Mouse (Mus musculus) kidney, adult 18-20 months (tissue): ENCODE measurements at regions not wholly inside any gene's neighbourhood (a gene's known extent, or its start where the extent isn't known, plus 50 kb on each side); places are given as distances from the start of the nearest gene placed in this dataset.

ENCODE experiments used
- DNase-seq: peaks from one replicate; pipeline ENCODE4 v3.0.0; 2021

DNA sequence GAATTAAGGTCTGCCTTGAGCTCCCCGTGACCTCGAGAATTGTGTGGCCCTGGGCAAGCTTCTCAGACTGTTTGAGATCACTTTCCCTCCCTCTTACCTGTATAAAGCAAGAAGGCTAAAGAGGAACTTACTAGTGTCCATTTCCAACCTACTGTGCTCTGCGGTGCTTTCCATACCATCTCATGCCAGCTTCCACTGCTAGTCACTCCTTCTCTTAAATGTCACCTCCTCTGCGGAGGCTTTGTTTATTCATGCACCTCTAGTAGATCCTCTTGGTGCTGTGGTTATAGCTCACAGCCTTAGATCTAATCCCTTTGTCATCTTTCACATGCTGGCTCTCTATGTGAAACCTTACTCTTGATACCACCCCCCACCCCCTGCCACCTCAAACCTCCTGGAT lies 2310.3 kb upstream of the Lrrc6 start:
- DNase-seq = no peak

DNA sequence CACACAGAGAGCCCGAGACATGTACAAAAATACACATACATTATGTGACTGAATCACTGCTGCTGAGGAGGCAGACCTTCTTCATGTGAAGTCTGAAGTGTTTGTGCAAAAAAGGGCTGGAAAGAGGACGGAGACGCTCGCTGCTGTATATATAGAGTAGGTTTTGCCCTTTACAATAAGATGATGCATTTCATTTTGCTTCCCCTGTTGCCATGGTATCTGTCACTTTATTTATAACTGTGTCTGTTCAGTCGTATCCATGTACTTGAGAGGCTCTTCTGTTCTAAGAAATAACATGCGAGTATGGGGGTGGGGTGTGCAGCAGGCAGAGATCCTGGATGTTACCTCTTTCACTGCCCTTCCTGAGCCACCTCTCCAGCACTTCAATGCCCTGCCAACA lies 2309.9 kb upstream of the Lrrc6 start:
- DNase-seq = no peak

DNA sequence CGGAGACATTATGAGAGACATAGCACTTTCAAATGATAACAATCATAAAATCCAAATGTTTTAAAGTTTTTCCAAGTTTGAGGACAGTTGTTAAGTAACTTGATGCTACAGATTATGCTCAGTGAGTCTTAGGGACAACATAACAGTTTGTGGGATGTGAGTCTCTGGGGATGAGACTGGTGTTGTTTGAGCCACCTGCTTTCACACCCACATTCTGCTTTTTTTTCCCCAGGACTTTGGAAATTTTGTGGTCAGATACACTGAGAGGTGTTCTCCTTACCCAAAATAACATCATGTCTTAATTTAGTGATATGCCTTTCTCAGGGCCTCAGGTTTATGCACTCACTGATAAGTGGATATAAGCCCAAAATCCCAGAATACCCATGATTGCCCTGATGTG lies 2307.5 kb upstream of the Lrrc6 start:
- no peak for DNase-seq

DNA sequence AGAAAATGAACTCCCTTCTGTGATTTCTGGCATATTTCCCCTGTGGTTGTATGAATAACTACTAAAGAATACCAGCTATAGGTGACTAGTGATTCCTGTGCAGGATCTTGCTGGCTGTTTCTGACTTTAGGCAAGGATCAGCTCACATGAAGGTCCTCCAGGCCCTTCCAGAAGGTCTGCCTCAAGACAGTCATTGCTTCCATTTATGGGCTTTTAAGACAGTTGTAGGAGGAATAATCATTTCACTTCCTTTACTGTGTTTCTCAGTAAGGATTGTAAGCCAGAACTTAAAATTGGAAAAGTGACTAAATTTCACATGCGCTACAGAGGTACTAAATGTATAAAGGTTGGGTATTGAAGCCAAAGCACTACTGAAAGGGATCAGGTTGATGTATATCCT lies 2303.5 kb upstream of the Lrrc6 start:
- no peak for DNase-seq

DNA sequence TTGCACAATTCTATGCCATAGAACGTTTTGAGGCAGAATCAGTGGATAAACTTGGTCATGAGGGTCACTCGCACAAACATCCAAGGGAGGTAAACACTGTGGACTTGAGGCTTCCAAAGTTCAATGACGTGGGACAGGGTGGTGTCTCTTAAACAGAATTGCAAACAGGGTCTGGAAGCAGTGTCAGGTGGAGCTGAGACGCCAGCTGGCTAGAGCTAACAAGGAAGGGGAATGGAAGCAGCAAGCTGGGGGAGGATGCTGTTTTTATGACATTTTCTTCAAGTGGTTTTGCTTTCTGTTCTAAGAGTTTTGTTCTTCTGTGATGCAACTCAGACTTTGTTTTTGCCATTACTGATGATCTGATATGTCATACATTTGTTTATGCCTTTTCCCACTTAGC lies 2301.1 kb upstream of the Lrrc6 start:
- no peak for DNase-seq

DNA sequence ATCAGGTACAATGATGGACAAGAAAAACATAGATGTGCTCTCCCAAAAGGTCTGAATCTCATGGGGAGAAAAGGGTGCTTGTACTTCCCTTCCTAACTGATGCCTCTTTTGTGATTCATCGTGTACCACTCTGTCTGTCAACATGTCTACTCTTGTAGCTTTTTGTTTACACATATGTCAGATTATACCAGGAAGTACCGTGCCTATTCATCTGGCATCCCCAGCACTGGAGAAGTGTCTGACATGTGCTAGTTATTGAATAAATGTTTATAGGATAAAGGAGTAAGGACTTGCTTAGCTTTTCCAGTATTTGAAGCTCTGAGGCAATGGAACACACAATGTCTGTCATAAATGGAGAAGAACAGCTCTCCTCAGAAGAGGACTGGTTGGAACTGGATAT lies 2296.7 kb upstream of the Lrrc6 start:
- no peak for DNase-seq

DNA sequence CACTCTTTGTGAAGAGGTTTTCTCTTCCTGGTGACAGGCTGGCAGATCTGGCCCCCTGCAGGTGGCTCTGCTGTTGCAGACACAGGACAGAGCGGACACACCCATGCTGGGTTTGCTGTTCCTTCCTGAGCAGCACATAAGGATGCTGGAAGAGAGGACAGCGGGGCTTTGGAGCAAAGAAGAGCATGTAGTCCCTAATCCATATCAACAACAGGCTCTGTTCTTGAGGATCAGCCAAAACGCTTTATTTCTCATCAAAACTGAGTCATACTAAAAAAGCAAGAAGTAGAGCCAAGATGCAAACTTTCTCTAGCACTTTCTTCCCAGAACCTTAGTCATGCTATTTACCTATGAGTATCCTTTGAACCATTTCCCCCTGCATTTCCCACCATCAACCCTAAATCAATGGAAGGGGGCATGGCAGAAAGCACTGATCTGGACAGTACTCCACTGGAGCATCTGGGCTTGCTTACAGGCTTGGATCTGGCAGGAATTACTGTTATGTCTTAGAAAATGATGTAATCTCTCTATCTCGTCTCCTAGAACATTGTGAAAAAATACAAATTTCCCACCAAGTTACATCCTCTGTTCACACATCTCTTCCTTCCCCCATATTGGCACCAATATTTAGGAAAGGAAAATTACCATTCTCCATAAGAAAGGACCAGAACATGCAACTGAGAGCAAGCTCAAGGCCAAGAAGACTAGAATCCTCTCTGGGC lies 2294.7 kb upstream of the Lrrc6 start:
- no peak for DNase-seq

DNA sequence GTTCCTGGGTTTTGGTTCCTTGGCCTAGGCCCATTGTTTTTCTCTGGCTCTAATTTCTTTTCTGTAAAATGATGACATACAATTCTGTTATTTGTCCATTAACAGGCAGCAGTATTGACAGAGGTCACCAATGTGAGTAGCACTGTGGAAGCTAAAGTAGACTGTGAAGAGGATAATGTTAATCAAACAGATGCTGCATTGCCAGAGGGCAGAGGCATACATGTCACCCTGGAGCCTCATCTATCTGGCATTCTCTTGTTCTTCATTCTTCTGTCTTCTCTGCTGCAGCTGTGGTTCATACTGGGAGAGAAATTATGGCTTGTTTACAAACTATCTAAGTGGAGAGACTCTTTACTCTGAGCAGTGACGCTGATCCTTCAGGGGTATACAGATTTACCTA lies 2259.2 kb upstream of the Lrrc6 start:
- DNase-seq = no peak

DNA sequence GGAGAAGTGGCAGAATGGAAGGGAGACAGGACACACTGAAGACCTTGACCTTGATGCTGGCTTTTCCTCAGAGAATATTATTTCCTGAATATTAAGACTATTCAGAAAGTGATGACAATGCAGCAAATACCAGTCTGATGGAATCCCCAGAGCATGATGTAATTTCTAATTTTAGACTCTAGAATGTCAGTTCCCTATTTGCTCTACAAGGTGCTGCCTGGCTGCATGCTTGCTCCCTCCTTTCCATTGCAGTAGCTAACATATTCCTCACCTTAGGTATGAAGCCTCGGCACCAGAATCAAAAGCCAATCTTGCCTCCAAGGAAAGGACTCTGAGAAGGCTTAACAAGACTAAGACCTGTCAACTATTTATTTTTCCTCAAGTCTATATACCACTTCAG lies 2254.5 kb upstream of the Lrrc6 start:
- DNase-seq = no peak

DNA sequence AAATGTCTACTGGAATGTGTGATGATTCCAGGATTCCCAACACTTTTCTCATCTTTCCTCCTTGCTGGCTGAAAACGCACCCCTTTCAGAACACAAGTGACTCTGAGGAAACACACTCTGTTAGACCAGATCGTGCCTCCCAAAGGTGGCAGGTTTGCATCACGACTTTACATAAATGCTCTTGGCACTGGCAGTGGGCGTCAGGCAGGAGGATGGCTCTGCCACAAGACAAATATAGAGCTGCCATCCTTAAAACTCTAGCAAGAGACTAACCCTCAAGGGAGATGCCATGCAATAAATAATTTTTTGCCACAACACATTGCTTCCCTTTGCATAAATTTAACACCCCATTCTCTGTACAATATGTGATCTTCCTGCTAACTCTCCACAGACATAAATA lies 2254.1 kb upstream of the Lrrc6 start:
- no peak for DNase-seq

DNA sequence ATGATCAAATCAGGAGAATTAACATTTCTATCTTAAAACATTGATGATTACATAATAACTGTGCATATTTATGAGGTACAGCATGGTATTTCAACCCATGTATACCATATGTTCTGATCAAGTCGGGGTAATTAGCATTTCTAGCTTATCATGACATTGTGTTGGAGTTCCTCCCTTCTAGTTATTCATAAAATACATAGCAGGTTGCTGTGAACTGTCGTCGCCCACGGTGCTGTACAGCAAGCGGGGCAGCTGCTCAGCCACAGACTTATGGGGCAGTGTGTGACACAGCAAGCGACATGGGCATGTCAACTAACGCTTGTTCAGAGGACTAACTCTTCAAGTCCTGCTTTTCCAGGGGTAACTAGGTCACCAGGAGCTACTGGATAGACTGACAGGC lies 2238.6 kb upstream of the Lrrc6 start:
- no peak for DNase-seq

DNA sequence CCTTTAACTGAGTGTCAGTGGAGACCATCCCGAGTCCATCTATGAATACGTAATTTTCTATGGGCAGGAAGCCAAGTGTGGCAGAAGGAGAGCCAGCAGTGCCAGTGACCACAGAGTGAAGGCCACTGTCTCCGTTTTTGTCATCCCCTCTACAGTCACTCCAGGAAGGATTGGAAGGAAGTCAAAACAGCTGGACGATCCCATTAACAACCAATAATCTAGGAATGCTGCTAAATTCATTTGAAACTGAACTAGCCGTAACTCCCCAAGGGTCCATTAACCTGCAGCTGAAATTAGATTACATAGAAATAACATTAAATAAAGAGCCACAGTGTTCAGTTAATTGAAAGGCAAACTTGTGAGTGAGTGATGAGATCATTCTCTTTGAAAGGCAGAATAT lies 2220.5 kb upstream of the Lrrc6 start:
- DNase-seq = no peak

DNA sequence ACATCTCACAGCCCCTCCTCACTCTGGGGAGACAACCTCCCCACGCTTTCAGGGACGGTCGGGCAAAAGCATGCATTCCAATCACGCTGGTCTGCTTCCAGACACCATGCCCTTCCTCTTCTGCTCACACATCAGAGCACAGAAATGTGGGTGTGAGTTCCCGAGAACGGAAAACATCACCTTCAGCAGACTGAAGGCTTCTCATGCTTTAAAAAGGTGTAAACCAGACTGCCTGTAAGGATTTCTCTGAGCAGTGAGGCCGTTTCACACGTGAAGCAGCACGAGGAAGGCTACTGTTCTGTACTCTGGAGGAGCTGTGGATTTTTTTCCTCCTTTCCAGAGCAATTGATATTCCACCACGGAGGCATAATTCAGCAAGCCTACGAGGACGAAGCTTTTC lies 2218.8 kb upstream of the Lrrc6 start:
- no peak for DNase-seq

DNA sequence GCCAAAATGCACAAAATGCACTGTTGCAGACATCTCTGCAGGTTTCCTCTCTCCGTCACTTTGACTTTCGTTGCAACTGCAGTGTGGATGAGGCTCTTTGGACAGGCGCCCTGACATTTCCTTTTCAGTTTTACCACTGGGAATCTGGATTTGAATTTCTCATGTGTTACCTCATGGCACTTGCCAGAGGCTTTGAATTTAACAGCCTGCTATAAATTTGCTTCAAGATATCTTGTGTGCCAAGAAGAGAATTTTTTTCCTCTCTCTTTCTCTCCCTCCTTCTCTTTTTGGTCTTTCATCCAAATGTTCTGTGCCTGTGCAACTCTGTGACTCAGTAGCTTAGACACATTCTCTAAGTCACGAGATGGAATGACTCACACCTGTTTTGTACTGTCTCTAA lies 2213.6 kb upstream of the Lrrc6 start:
- no peak for DNase-seq

DNA sequence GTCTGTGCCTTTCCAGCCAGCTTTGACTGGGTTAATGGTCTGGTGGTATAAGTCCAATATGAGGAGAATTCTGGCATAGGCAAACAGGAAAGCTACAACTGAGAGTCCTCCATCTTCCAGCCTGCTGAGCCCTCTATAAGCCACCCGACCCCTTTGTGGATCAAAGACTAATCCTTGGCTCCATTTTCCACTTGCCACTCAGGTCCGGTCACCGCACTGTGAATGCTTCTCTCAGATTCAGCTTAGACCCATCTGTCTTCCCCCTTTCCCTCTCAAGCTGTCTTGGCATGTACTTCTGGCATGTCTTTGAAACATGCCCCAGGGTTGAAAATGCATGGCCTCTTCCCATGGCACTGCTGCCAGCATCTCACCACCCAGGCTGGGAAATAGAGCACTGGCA lies 2206.6 kb upstream of the Lrrc6 start:
- DNase-seq = no peak

DNA sequence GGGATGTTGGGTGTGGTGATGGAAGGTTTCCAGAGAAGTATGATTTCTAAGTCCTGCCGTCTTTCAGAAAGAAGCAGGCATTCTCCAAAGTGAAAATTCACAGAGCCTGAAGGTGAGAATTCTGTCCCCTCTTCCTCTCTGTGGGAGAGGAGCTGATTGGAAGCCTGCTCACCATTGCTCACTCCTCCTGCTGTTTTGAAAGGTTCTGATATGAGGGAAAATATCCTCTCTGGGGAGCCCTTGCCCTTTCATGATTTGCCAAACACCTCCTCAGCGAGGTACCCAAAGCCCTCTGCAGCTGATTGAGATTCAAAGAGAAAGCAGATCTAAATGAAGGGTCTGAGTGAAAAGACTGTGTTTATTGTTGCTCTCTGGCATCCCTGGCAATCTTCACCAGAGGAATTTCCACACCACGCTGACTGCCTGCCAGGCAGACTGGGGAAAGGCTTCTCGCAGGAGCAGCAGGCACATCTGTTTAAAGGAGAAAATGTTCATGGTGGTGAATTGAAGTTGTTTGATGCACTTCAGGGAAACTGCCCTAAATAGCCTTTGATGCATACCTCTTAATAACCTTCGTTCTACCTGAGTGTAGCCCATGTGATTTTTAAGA lies 2194.4 kb upstream of the Lrrc6 start:
- DNase-seq = no peak

DNA sequence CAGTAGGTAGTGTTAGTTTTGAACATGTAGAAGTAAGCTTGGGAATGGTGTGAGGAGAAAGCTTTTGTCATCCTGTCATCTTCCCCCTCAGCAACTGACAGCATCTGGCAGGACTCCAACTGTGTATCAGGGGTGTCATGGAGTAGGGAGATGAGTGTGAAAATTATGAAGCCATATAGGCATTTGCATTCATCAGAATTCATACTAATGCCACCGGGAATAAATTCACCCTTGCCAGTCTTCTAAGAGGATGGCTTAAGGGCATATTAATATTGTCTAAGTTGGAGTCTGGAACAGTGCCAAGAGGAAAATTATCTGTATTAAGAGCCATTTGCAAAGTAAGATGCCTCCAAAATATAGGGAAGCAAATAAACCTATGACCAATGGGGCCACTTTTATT lies 2166.8 kb upstream of the Lrrc6 start:
- DNase-seq = no peak

DNA sequence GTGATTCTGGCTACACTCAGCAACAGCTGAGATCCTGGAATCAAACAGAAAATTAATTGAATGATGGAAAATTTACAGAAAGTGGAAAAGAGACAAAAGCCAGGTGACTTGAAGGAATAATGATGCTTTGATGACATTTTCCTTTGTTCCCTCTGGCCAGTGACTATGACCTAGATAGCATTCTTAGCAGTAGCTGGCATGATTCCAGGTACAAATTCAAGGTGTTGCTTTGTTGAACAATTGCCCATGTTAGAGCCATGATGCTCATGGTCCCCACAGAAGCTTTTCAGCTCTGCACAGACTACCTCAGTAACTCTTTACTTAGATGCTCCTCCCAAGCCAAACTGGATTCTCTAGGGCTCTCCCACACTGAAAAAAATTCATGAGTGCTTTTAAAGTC lies 2164.6 kb upstream of the Lrrc6 start:
- no peak for DNase-seq

DNA sequence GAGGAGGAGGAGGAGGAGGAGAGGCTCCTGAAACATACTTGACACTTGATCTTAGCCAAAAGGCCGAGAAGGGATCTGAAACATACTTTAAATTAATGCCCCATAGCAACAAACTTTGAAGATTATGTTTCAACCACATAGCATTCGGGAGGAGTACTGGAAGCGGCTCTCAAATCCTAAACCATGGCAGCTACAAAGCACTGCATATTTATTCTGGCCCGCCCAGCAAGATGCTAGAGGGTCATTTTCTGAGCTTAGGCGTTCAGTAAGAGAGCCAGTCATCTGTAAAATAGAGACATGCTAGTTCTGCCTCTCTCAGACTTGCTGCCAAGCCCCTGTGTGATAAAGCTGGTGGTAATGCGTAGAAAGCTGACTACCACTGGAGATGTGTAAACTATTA lies 2156.0 kb upstream of the Lrrc6 start:
- no peak for DNase-seq

DNA sequence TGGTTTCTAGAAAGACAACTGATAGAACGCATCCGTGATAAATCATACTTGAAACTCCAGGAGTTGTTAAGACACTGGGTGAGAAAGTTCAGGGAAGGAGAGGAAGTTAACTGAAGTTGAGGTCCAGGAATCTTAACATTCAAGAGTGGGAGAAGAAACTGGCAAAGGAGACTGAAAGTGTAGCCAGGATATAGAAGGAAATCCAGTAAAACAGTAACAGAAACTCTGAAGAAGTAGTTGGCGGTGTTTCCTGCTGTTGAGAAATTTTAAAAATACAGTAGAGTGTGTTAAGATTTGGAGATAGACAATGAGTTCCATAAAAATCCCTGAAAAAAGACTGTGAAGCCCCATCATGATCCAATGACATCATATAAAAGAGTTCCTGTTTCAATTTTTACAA lies 2154.3 kb upstream of the Lrrc6 start:
- DNase-seq = no peak

DNA sequence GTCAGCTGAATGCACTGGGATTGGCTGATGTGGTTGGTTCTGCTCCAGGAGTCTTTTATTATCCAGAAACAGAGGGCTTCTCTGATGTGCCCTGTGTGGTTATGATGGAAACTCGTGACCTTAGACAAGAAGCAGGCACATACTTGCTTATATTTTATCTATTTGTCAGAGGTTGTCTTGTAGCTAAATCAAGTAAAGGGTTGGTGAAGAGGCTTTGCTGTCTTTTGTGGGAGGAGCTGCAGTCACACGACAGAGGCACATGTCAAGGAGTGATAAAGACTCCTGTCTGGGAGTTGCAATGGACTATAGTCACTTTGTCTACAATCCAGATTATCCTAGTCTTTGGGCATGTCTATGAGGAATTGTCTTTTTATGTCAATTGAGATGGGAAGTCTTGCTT lies 2149.9 kb upstream of the Lrrc6 start:
- DNase-seq = no peak

DNA sequence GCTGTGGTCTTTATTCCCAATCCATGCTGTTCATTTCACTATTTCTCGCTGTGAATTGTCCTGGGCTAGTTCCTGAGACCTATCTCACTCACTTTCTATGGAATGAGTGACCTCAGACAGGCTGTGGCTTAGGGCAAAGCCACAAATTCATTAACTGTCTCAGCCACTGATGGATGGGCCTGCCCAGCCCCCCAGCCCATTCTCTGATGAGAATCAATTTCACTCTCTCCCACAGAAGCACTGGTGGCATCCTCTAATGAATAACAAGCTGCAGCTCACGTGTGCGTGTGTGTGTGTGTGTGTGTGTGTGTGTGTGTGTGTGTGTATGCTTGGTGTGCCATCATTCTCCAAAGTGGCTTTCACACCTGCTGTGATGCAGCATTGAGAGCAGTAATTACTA lies 2149.3 kb upstream of the Lrrc6 start:
- no peak for DNase-seq

DNA sequence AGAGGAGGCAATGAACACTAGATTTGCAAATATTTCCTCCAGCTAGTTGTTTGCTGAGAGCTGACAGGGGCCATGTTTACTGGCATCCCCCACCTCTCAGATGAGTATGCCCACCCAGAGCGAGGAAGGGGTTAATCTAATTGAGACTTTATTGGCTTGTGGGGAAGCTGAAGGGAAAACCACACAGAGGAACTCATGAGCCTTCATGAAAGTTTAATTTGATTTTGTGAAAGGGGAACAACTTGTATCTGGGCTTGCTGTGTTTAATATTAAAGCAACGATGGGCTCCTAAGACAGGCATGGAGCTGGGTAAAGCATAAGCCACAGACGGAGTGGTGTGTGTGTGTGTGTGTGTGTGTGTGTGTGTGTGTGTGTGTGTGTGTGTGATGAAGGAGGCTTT lies 2146.2 kb upstream of the Lrrc6 start:
- DNase-seq = no peak

DNA sequence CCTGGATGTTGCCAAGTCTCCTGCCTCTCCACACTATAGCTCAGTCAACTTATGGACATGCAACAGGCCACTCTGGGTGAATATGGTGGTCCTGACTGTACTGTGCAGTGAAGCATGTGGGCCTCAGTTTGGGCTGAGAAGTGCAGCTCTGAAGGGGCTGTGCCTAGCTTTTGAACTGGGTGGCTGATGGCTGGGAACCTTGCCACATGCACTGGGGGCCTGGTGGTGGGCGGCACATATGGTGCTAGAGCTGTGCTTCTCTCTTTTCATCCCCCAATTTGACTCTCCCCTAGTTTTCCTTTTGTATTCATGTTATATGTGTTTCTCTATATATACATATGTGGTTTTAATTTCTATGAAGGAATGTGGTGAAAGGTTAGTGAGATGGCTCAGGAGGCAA lies 2144.2 kb upstream of the Lrrc6 start:
- DNase-seq = no peak

DNA sequence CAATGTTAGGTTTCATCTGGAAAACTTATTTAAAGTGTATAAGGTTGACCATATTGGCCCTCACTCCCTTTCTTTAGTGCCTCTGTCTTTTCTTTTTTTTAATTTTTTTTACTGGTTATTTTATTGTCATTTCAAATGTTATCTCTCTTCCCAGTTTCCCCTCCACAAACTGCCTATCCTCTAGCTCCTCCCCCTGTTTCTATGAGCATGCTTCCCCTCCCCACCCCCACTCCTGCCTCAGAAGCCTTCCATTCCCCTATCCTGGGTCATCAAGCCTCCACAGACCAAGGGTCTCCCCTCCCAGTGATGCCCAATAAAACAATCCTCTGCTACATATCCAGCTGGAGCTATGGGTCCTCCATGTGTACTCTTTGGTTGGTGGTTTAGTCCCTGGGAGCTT lies 2134.9 kb upstream of the Lrrc6 start:
- no peak for DNase-seq
